Mouse (Mus musculus): ENCODE data around the gene Slc1a7. TPM values are rescaled to one million over a fixed set of nuclear protein-coding genes. Genes with fewer than 3 reads are reported as not detected.
A peak's percentile ranks its signal among the peaks of the same experiment; 100 is the strongest.

Slc1a7 gene
- polyA plus RNA-seq, 1 experiment from 2014 or later, result 0.19 TPM

GRCm38 (mm10) chr4:108052673-108053072, 84.5 kb downstream of the Slc1a7 start:
- Histone ChIP-seq H3K4me1 (replicated peaks; ENCODE audit: control insufficient read depth, insufficient read depth, low read length) (0 out of 2 replicates have a peak, but pooled peaks cover 2% of the 10 kb centered on the region), H3K4me2 (ENCODE audit: low read depth, low read length) (no peak overlapping the region), H3K27me3 (ENCODE audit: control insufficient read depth, insufficient read depth, low read depth, low read length) (no peaks in the 10 kb centered on the region), H3K9ac (ENCODE audit: low read length) (no peak overlapping the region), H3K9me3 (ENCODE audit: control insufficient read depth, low read length) (no peaks in the 10 kb centered on the region), H3K4me3 (ENCODE audit: low read length) (no peak overlapping the region), H3K27ac (ENCODE audit: low read length) (no peak overlapping the region), H3K36me3 (ENCODE audit: control insufficient read depth, insufficient read depth, low read length) (peaks cover 26% of the 10 kb centered on the region)
- 70% methylated on average over 8 of the region's 8 CpGs for WGBS
- ATAC-seq (ENCODE audit: low read depth), result no peak

GRCm38 (mm10) chr4:108055873-108056272, 87.7 kb downstream of the Slc1a7 start:
- peak; percentile 83 for ATAC-seq (ENCODE audit: low read depth)
- Histone ChIP-seq H3K4me2 (ENCODE audit: low read depth, low read length) (no peak overlapping the region), H3K36me3 (ENCODE audit: control insufficient read depth, insufficient read depth, low read length) (peaks cover 24% of the 10 kb centered on the region), H3K9ac (ENCODE audit: low read length) (no peak overlapping the region), H3K27me3 (ENCODE audit: control insufficient read depth, insufficient read depth, low read depth, low read length) (no peaks in the 10 kb centered on the region), H3K9me3 (ENCODE audit: control insufficient read depth, low read length) (no peaks in the 10 kb centered on the region), H3K4me3 (ENCODE audit: low read length) (no peak overlapping the region), H3K4me1 (replicated peaks; ENCODE audit: control insufficient read depth, insufficient read depth, low read length) (0 out of 2 replicates have a peak, but pooled peaks cover 2% of the 10 kb centered on the region), H3K27ac (ENCODE audit: low read length) (0 out of 2 replicates have a peak overlapping the region, but pooled peaks have one; percentile 7)
- WGBS, result 61% methylated on average over 10 of the region's 10 CpGs

GRCm38 (mm10) chr4:108057247-108057646, 89.1 kb downstream of the Slc1a7 start:
- H3K9me3 ChIP-seq (ENCODE audit: control insufficient read depth, low read length), result 0 out of 2 replicates have a peak, but pooled peaks cover under 1% of the 10 kb centered on the region
- 0 out of 2 replicates have a peak, but pooled peaks cover 2% of the 10 kb centered on the region for H3K4me1 ChIP-seq (replicated peaks; ENCODE audit: control insufficient read depth, insufficient read depth, low read length)
- H3K4me3 ChIP-seq (ENCODE audit: low read length), result no peak overlapping the region
- H3K4me2 ChIP-seq (ENCODE audit: low read depth, low read length), result no peak overlapping the region
- 93% methylated on average over 2 of the region's 2 CpGs for WGBS
- no peak overlapping the region for H3K9ac ChIP-seq (ENCODE audit: low read length)
- H3K36me3 ChIP-seq (ENCODE audit: control insufficient read depth, insufficient read depth, low read length), result peaks cover 23% of the 10 kb centered on the region
- no peak overlapping the region for H3K27ac ChIP-seq (ENCODE audit: low read length)
- H3K27me3 ChIP-seq (ENCODE audit: control insufficient read depth, insufficient read depth, low read depth, low read length), result no peaks in the 10 kb centered on the region
- no peak for ATAC-seq (ENCODE audit: low read depth)

- Histone ChIP-seq H3K9me3 (ENCODE audit: control insufficient read depth, low read length) (0 out of 2 replicates have a peak, but pooled peaks cover 2% of the 10 kb centered on the region), H3K9ac (ENCODE audit: low read length) (no peak overlapping the region), H3K27ac (ENCODE audit: low read length) (no peak overlapping the region), H3K36me3 (ENCODE audit: control insufficient read depth, insufficient read depth, low read length) (peaks cover 28% of the 10 kb centered on the region), H3K4me2 (ENCODE audit: low read depth, low read length) (no peak overlapping the region), H3K4me3 (ENCODE audit: low read length) (no peak overlapping the region), H3K27me3 (ENCODE audit: control insufficient read depth, insufficient read depth, low read depth, low read length) (no peaks in the 10 kb centered on the region), H3K4me1 (replicated peaks; ENCODE audit: control insufficient read depth, insufficient read depth, low read length) (0 out of 2 replicates have a peak, but pooled peaks cover 2% of the 10 kb centered on the region)
- 59% methylated on average over 10 of the region's 10 CpGs for WGBS
- ATAC-seq (ENCODE audit: low read depth), result peak; percentile 72
Observed at GRCm38 (mm10) chr4:108058166-108058565, 90.0 kb downstream of the Slc1a7 start.

GRCm38 (mm10) chr4:108059601-108060379, 91.7 kb downstream of the Slc1a7 start:
- no peaks in the 10 kb centered on the region for H3K27me3 ChIP-seq (ENCODE audit: control insufficient read depth, insufficient read depth, low read depth, low read length)
- H3K9me3 ChIP-seq (ENCODE audit: control insufficient read depth, low read length), result 0 out of 2 replicates have a peak, but pooled peaks cover 2% of the 10 kb centered on the region
- peaks cover 27% of the 10 kb centered on the region for H3K36me3 ChIP-seq (ENCODE audit: control insufficient read depth, insufficient read depth, low read length)
- no peak overlapping the region for H3K4me3 ChIP-seq (ENCODE audit: low read length)
- H3K9ac ChIP-seq (ENCODE audit: low read length), result no peak overlapping the region
- no peak overlapping the region for H3K27ac ChIP-seq (ENCODE audit: low read length)
- peaks cover 5% of the 10 kb centered on the region; the same call in 1 of the 2 replicates for H3K4me1 ChIP-seq (replicated peaks; ENCODE audit: control insufficient read depth, insufficient read depth, low read length)
- 84% methylated on average over 19 of the region's 19 CpGs for WGBS
- H3K4me2 ChIP-seq (ENCODE audit: low read depth, low read length), result no peak overlapping the region
- ATAC-seq (ENCODE audit: low read depth), result no peak

- H3K36me3 ChIP-seq (ENCODE audit: control insufficient read depth, insufficient read depth, low read length), result peaks cover 27% of the 10 kb centered on the region
- WGBS, result 84% methylated on average over 4 of the region's 4 CpGs
Observed at GRCm38 (mm10) chr4:108060774-108061173, 92.6 kb downstream of the Slc1a7 start.

GRCm38 (mm10) chr4:108062524-108062923, 94.4 kb downstream of the Slc1a7 start:
- Histone ChIP-seq H3K4me1 (replicated peaks; ENCODE audit: control insufficient read depth, insufficient read depth, low read length) (peaks cover 3% of the 10 kb centered on the region; the same call in 1 of the 2 replicates), H3K9me3 (ENCODE audit: control insufficient read depth, low read length) (0 out of 2 replicates have a peak, but pooled peaks cover 2% of the 10 kb centered on the region), H3K9ac (ENCODE audit: low read length) (no peak overlapping the region), H3K4me3 (ENCODE audit: low read length) (no peak overlapping the region), H3K27me3 (ENCODE audit: control insufficient read depth, insufficient read depth, low read depth, low read length) (no peaks in the 10 kb centered on the region), H3K4me2 (ENCODE audit: low read depth, low read length) (no peak overlapping the region), H3K27ac (ENCODE audit: low read length) (no peak overlapping the region), H3K36me3 (ENCODE audit: control insufficient read depth, insufficient read depth, low read length) (peaks cover 33% of the 10 kb centered on the region)
- WGBS, result 94% methylated on average over 5 of the region's 5 CpGs
- no peak for ATAC-seq (ENCODE audit: low read depth)

More at GRCm38 (mm10) chr4:108060774-108061173, 92.6 kb downstream of the Slc1a7 start:
- H3K9ac ChIP-seq (ENCODE audit: low read length), result no peak overlapping the region
- H3K27ac ChIP-seq (ENCODE audit: low read length), result no peak overlapping the region
- no peak overlapping the region for H3K4me3 ChIP-seq (ENCODE audit: low read length)
- no peak for ATAC-seq (ENCODE audit: low read depth)
- H3K4me2 ChIP-seq (ENCODE audit: low read depth, low read length), result no peak overlapping the region
- 0 out of 2 replicates have a peak, but pooled peaks cover 2% of the 10 kb centered on the region for H3K9me3 ChIP-seq (ENCODE audit: control insufficient read depth, low read length)
- peaks cover 5% of the 10 kb centered on the region; the same call in 1 of the 2 replicates for H3K4me1 ChIP-seq (replicated peaks; ENCODE audit: control insufficient read depth, insufficient read depth, low read length)
- H3K27me3 ChIP-seq (ENCODE audit: control insufficient read depth, insufficient read depth, low read depth, low read length), result no peaks in the 10 kb centered on the region

Other genes with a start within 250 kb of the Slc1a7 start
- gene Lrp8, start 166.1 kb upstream of the Slc1a7 start, polyA plus RNA-seq (2015; fragmentation: Nextera tagmentation; extraction: Ambion mirVana), result 0.26 and 0.40 TPM in 2 replicates
- 176 and 181 TPM in 2 replicates for gene Magoh, start 88.6 kb upstream of the Slc1a7 start, polyA plus RNA-seq (2015; fragmentation: Nextera tagmentation; extraction: Ambion mirVana)
- 117 and 121 TPM in 2 replicates for gene 0610037L13Rik, start 78.5 kb upstream of the Slc1a7 start, polyA plus RNA-seq (2015; fragmentation: Nextera tagmentation; extraction: Ambion mirVana)
- gene Cpt2, start 44.7 kb upstream of the Slc1a7 start, polyA plus RNA-seq (2015; fragmentation: Nextera tagmentation; extraction: Ambion mirVana), result 43.7 and 51.1 TPM in 2 replicates
- 1.5 and 1.8 TPM in 2 replicates for gene Podn, start 128.1 kb downstream of the Slc1a7 start, polyA plus RNA-seq (2015; fragmentation: Nextera tagmentation; extraction: Ambion mirVana)
- gene Scp2, start 176.7 kb downstream of the Slc1a7 start, polyA plus RNA-seq (2015; fragmentation: Nextera tagmentation; extraction: Ambion mirVana), result 326 and 342 TPM in 2 replicates
- gene Echdc2, start 197.1 kb downstream of the Slc1a7 start, polyA plus RNA-seq (2015; fragmentation: Nextera tagmentation; extraction: Ambion mirVana), result 49.4 and 50.5 TPM in 2 replicates
- 0.09 and 0.14 TPM in 2 replicates for gene Zyg11a, start 249.7 kb downstream of the Slc1a7 start, polyA plus RNA-seq (2015; fragmentation: Nextera tagmentation; extraction: Ambion mirVana)

All from lung, embryonic 16.5 days (tissue).